Mouse (Mus musculus) embryonic fibroblast, embryonic 13.5 days (primary cell): ENCODE measurements at regions not wholly inside any gene's neighbourhood (a gene's known extent, or its start where the extent isn't known, plus 50 kb on each side); places are given as distances from the start of the nearest gene placed in this dataset.

Experiments
- CTCF ChIP-seq: IDR thresholded peaks from 2 replicates; pipeline ENCODE4 v1.5.1; 2011; ENCODE audit warnings: mild to moderate bottlenecking, control low read depth, low read length, moderate library complexity, borderline replicate concordance; ENCODE audit not compliant: insufficient read depth
- POLR2A ChIP-seq: IDR thresholded peaks from 2 replicates; pipeline ENCODE4 v1.6.1; 2011; ENCODE audit warnings: low read depth, mild to moderate bottlenecking, control low read depth, low read length, moderate library complexity

- TF ChIP-seq CTCF (no peak), POLR2A (no peak)
These were observed 474.1 kb upstream of the Slit2 start for GRCm38 (mm10) chr5:47508689-47509301.
